Mouse (Mus musculus) frontal cortex, postnatal 25 days (tissue): ENCODE measurements at regions not wholly inside any gene's neighbourhood (a gene's known extent, or its start where the extent isn't known, plus 50 kb on each side); places are given as distances from the start of the nearest gene placed in this dataset.

Source experiments
- DNase-seq, 2 experiments: peaks; one replicate each; pipeline ENCODE4 v3.0.0; 2022; ENCODE audit warnings: low spot score in 2 of 2

- no peak for DNase-seq
These were observed 101.0 kb upstream of the Dio3 start for GRCm38 (mm10) chr12:110177826-110178225.

DNA sequence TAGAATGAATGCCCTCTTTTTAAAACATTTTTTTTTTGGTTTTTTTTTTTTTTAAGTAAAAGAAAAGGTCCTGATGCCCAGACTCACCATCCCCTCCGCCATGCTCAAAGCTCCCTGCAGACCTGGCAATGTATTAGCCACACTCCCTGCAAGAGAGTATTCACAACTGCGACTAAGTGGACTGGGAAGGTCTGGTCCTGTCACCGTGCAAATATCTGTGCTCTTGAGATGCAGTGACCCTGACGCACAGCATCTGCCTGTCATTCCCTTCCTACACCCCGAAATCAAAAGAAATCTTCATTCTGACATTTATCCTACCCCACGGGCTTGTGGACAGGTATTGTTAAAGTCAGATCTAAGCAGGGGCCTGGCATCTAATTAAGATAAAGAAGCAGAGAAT lies 95.4 kb upstream of the Dio3 start:
- no peak for DNase-seq

DNA sequence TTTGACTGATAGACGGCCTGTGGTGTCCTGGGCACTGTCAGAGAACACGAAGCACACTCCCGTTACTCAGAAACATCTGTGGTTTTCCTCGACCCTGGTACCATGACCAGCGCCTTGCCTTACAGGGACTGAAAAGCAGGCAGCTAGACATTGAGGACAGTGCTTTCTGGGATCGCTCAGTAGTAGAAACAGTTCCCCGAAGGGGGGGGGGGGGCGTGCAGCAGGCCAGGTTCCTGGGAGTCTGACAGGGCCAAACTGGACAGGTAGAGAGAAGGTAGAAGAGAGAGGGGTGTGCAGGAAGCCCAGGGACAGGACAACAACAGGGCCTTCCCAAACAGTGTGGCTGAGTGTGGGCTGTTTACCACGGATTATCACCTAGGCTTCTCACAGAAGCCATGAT lies 93.5 kb upstream of the Dio3 start:
- no peak for DNase-seq

GRCm38 (mm10) chr12:110186381-110186780 lies 92.5 kb upstream of the Dio3 start:
- DNase-seq = no peak

- no peak for DNase-seq
These were observed 92.0 kb upstream of the Dio3 start for GRCm38 (mm10) chr12:110186911-110187245.

- no peak for DNase-seq
These were observed 91.4 kb upstream of the Dio3 start for GRCm38 (mm10) chr12:110187246-110188135.

DNA sequence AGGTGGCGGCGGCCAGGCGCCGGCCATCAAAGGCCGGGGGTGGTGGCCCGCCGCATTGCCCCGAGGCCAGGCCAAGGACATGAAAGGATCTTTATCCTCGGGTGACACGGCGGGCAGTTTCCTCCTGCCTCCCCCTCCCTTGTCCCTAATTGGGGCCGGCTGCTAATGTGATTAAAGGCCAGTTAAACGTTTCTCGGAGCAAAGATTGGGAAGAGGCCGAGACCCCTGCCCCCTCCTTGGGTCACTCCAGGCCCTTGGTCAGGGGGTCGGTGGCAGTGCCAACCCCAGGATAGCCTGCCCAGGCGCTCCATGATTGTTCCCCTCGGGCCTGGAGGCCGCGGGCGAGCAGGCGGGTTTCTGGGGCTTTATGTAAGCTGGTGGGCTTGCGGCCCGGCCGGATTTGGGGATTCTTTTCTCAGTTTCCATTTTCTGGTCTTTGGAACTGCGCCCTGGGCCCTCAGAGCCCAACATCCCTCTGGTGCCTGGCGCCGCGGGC lies 90.7 kb upstream of the Dio3 start:
- DNase-seq = no peak

DNA sequence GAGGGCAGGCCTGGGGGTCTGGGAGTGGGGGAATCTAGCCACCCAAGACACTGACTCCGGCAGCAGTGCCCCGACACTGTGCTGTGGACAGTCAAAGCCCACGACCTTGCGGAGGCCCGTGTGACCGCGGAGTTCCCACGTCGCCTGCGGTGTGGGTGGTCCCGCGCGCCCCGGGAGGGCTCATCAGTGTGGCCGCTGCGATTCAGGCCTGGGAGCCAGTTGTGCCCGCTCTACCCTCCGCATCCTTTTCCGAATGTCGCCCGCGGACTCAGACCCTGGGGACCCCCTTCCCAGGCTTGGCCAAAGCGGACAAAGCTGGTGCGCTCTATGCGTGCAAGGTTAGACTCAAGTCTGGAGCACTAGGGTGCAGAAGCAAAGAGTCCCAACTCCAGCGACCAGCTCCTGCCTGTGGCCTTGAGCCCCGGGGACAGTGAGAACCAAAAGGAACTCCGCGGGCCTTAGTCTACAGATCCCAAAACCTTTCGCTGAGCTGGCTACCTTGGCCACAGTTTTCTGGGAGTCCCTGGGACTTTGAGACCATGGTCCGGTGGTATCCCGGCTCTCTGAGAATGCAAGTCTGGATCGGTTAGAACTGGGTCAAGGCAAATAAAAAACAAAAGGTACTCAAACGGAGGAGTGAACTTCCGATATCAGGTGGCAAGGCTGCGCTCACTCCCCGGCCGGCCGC lies 90.1 kb upstream of the Dio3 start:
- no peak for DNase-seq

DNA sequence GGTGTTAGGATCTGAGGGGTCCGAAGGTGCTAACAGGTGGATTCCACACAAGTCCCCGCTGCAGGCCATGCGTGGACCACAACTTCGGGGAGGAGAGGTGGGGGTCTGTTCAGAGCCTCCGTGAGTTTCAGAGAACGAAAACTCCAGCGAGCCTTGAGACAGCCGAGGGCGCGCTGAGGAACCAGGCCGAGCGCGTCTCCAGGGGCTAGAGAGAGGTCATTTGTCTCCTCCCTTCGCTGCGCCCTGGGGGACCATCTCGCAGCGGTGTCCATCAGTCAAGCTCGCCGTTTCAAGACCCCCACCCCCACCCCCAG lies 89.6 kb upstream of the Dio3 start:
- no peak for DNase-seq

- no peak for DNase-seq
These were observed 86.7 kb upstream of the Dio3 start for GRCm38 (mm10) chr12:110192186-110192585.

- no peak for DNase-seq
These were observed 81.5 kb upstream of the Dio3 start for GRCm38 (mm10) chr12:110197366-110197765.

GRCm38 (mm10) chr12:110200471-110200870 lies 78.4 kb upstream of the Dio3 start:
- DNase-seq = no peak

DNA sequence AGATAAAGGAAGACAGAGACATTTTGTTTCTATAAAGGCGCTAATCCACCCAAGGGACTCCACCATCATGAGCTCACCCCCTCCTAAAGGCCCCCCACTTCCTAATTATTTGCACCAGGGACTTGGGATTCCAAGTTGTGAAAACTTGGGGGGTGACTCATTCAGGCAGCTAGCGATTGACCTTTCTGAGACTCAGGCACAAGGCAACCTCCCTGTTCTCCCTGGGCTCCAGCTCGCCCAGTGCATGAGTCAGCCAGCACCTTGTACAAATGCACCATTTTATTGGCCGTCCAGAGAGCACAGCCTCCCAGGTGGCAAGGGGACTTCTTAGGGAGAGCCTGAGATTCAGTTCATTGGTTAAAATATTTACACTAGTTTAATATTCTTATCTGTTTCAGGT lies 78.0 kb upstream of the Dio3 start:
- DNase-seq = no peak

DNA sequence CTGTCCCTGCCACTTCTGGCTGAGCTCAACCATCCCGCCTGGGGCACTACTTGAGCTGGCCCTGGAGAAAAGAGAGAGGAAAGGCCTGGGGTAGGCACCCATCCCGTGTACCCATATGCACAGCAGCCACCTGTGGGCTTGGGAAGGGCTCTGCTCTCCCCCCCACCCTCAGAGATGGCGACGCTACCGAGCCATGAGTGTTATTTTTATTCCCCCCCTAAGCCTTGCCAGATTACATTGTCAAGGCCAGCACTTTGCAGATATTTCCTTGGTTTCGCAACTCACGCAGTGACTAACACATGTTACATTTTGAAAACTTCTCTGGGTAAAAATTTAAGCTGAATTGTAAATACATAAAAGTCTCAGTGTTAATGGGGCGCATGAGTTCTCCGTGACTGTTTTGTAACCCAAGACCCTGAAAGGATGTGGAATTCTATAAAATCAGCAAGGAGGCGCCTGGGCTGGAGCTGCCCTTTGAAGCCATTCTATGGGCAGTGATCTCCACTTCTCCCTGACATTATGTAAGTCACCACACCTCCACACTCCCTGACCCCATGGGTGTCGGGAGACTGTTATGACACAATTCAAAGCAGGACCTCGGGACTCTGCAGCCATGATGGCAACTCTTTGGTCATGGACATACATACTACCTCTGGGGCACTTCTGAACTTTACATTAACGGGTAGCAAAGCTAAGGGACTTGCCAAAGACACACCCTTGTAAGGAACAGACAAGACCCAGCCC lies 75.4 kb upstream of the Dio3 start:
- no peak for DNase-seq

GRCm38 (mm10) chr12:110204246-110204989 lies 74.5 kb upstream of the Dio3 start:
- no peak for DNase-seq

- no peak for DNase-seq
These were observed 72.6 kb upstream of the Dio3 start for GRCm38 (mm10) chr12:110206271-110206670.

- no peak for DNase-seq
These were observed 72.1 kb upstream of the Dio3 start for GRCm38 (mm10) chr12:110206812-110207211.

DNA sequence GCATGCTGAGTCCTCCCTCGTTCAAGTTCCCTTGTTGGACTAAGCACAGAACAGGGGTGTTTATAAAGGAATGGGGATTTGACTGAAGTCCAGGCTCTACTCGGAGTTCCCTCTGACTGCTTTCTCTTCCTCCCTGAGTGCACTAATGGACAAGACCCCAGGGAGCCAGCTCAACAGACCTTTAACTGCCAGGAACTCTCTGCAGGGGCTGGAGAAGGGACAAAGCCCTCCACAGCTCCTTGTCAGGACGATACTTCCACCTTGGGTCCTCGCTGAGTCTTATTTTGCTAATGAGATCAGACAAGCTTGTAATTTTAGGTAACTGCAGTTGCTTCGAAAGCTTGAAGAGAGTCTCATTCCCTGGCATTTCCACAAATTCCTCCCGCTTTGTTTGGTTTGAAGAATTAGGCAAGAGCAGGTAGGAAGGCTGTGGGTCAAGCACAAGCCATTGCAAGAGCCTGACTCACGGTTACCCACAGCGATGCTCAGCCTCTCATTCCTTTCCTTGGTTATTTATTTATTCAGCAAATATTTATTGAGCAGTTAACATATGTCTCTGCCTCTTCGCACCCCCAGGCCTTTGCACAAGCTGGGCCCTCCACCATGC lies 71.5 kb upstream of the Dio3 start:
- no peak for DNase-seq

GRCm38 (mm10) chr12:110212716-110213115 lies 66.2 kb upstream of the Dio3 start:
- no peak for DNase-seq

GRCm38 (mm10) chr12:110214833-110215232 lies 64.0 kb upstream of the Dio3 start:
- DNase-seq = no peak

DNA sequence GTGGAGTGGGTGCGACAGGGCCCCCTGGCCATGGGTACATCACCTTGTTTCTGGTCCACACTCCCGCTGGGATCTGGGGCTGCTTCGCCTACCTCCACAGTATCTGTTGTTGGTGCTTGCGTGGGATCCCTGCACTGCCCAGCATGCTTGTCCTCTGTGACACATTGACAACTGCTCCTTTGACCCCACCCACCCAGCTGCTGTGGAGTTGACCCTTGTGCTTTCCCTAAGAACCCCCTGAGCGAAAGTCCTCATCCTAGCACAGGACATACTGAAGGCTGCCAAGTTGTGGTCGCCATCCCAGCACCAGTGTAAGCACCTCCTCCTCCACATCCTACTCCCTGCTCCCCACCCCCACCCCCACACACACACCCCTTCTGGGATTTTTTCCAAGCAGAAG lies 63.6 kb upstream of the Dio3 start:
- DNase-seq = no peak

- no peak for DNase-seq
These were observed 59.1 kb upstream of the Dio3 start for GRCm38 (mm10) chr12:110219750-110220149.
